Mouse (Mus musculus): Measurements from ENCODE around the gene Ift43. TPM values are rescaled to one million over a fixed set of nuclear protein-coding genes. Genes with fewer than 3 reads are reported as not detected.

Ift43 gene
- polyA plus RNA-seq, 1 experiment from 2014 or later, result 8.6 TPM

DNA sequence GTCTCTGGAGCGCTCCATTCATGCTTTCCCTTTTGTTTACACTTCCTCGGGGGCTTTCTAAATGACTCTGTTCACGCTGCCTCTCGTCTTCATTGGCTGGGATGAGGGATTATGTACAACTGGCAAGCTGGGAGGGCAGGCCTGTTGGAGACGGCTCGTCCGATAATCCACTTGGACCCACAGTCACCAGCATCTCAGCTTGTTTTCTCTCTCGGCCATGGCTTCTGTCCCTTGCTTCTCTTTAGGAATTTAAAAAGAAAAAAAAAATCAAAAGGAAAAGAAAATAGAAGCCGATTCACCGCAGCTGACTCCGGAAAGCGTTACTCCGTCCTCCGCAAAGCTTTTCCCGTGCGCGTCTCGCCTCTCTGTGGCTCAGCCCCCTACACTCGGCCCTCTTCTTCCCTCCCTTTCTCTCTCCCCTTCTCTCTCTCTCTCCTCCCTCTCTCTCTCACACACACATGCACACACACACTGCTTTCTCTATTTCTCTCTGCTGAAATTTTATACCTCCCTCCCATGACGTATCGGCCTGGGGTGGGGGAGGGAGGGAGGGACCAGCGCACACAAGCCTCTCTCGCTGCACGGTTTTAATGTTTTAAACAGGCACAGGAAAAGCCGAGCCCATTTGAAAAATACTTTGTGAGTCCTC lies 3.7 kb upstream of the Ift43 start, which contains the start of gene Tgfb3:
TSS of gene Tgfb3 (minus strand) at position 489 of the 649 bp plus-strand sequence.
- Histone ChIP-seq H3K27me3 (peaks cover 78% of the 10 kb centered on the region), H3K9ac (peak within 1 kb of the TSS; percentile 65), H3K9me3 (replicated peaks) (no peaks in the 10 kb centered on the region), H3K36me3 (no peaks in the 10 kb centered on the region), H3K4me2 (peak within 1 kb of the TSS; percentile 79), H3K4me1 (replicated peaks) (peaks cover 7% of the 10 kb centered on the region), H3K27ac (no peak within 1 kb of the TSS; the same call in 1 of the 2 replicates), H3K4me3 (replicated peaks) (peak within 1 kb of the TSS; percentile 59)
- 2% methylated on average over 25 of the region's 25 CpGs for WGBS (ENCODE audit: insufficient replicate concordance)
- DNase-seq, result no peak
- peak; percentile 47 for ATAC-seq (ENCODE audit: low read depth)

DNA sequence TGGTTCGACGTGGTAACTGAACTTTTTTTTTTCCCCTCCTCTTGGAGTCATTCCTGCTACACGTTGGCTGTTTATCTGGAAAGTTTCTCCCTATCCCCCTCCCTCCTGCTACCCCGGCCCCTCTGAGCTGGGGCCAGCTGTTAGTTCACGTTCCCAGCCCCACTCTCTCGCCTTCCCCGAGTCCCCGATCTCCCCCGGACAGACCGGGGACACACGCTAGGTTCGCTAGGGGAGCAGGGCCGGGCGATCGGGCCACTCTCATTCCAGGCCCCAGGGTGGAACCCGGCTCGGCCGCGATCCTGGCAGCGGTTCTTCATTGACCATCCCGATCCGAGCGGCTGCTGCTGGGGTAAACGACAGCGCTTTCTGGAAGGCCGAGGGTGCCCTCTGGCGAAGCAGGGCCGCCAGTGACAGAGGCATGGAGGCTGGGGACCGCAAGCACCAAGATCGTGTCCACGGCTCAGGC lies 3.1 kb upstream of the Ift43 start:
- Histone ChIP-seq H3K4me2 (peak overlapping the region; percentile 79), H3K4me1 (replicated peaks) (peaks cover 7% of the 10 kb centered on the region), H3K27ac (no peak overlapping the region; the same call in 1 of the 2 replicates), H3K9ac (peak overlapping the region; percentile 65), H3K27me3 (peaks cover 79% of the 10 kb centered on the region), H3K36me3 (no peaks in the 10 kb centered on the region), H3K4me3 (replicated peaks) (peak overlapping the region; percentile 59), H3K9me3 (replicated peaks) (no peaks in the 10 kb centered on the region)
- DNase-seq (peak; percentile 55), ATAC-seq (ENCODE audit: low read depth) (peak; percentile 52)
- WGBS (ENCODE audit: insufficient replicate concordance), result under 1% methylated on average over 31 of the region's 31 CpGs

DNA sequence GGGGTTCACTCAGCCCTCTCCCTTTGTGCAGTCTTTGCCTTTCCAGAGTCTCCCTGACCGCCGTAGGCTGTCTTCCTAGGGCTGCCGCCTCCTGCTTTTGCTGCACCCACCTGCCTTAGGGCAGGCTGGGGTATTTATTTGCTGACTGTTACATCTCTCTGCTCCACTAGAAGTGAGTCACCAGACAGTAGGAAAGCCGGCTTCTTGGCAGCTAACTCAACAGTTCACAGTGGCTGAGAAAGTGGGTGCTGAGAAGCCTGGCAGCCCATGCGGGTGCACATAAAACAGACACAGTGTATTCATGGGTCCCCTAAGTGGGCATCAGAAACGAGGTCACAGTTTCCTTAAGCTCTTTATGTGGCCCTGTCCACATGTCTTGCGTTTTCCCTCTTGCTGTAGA lies 3.5 kb downstream of the Ift43 start:
- DNase-seq, result no peak
- H3K36me3 ChIP-seq, result 0 out of 2 replicates have a peak, but pooled peaks cover 2% of the 10 kb centered on the region
- no peak overlapping the region for H3K4me3 ChIP-seq (replicated peaks)
- 71% methylated on average over 7 of the region's 7 CpGs for WGBS (ENCODE audit: insufficient replicate concordance)
- H3K4me1 ChIP-seq (replicated peaks), result peaks cover 7% of the 10 kb centered on the region; the same call in 1 of the 2 replicates
- ATAC-seq (ENCODE audit: low read depth), result no peak
- H3K27me3 ChIP-seq, result peaks cover 27% of the 10 kb centered on the region
- H3K4me2 ChIP-seq, result no peak overlapping the region
- no peak overlapping the region for H3K9ac ChIP-seq
- H3K27ac ChIP-seq, result no peak overlapping the region
- H3K9me3 ChIP-seq (replicated peaks), result no peaks in the 10 kb centered on the region

DNA sequence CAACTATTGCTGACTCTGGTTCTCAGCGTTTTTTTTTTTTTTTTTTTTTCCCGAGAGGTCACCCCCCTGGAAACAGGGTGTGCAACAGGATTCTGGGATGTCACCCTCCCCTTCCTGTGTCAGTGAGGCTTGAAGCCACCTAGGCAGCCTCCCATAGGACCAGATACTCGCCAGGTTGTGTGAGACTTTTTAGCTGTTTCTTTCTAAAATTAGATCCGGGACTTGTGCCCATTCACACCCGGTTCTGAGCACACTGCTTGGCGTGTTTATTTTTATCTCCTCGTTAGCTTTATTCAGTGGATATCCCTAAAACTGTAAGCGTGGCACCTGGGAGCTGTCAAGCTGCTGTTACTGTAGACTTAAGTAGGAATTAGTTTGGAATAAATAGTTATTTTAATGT lies 4.2 kb downstream of the Ift43 start:
- ATAC-seq (ENCODE audit: low read depth) (no peak), DNase-seq (no peak)
- no peaks in the 10 kb centered on the region for H3K9me3 ChIP-seq (replicated peaks)
- H3K4me1 ChIP-seq (replicated peaks), result peaks cover 7% of the 10 kb centered on the region; the same call in 1 of the 2 replicates
- H3K27ac ChIP-seq, result no peak overlapping the region
- H3K4me3 ChIP-seq (replicated peaks), result no peak overlapping the region
- 54% methylated on average over 8 of the region's 8 CpGs for WGBS (ENCODE audit: insufficient replicate concordance)
- H3K27me3 ChIP-seq, result peaks cover 20% of the 10 kb centered on the region
- H3K36me3 ChIP-seq, result 0 out of 2 replicates have a peak, but pooled peaks cover 2% of the 10 kb centered on the region
- no peak overlapping the region for H3K9ac ChIP-seq
- no peak overlapping the region for H3K4me2 ChIP-seq

DNA sequence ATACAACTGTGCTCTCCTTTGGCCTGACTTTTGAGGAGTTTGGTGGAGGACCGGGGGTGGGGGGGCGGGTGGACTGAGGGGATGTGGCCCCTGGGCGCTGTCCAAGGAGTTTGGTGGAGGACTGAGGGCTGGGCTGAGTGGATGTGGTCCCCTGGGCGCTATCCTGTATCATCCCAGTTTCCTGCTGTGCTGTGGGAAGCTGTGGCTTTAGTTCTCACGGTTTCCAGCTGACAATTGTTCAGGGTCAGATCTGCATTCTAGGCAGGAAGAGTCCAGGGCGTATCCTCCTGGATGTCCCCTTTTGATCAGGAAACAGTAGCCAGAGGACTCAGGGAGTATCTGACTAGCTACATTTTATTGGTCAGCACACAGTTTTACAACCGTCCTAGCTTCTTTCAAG lies 5.7 kb downstream of the Ift43 start:
- Histone ChIP-seq H3K9ac (no peak overlapping the region), H3K4me2 (no peak overlapping the region), H3K4me1 (replicated peaks) (0 out of 2 replicates have a peak, but pooled peaks cover under 1% of the 10 kb centered on the region), H3K36me3 (0 out of 2 replicates have a peak, but pooled peaks cover 2% of the 10 kb centered on the region), H3K27me3 (peaks cover 5% of the 10 kb centered on the region), H3K4me3 (replicated peaks) (no peak overlapping the region), H3K9me3 (replicated peaks) (no peaks in the 10 kb centered on the region), H3K27ac (no peak overlapping the region)
- DNase-seq, result no peak
- 37% methylated on average over 7 of the region's 7 CpGs for WGBS (ENCODE audit: insufficient replicate concordance)
- ATAC-seq (ENCODE audit: low read depth), result peak; percentile 15; the same call in 1 of the 2 replicates

DNA sequence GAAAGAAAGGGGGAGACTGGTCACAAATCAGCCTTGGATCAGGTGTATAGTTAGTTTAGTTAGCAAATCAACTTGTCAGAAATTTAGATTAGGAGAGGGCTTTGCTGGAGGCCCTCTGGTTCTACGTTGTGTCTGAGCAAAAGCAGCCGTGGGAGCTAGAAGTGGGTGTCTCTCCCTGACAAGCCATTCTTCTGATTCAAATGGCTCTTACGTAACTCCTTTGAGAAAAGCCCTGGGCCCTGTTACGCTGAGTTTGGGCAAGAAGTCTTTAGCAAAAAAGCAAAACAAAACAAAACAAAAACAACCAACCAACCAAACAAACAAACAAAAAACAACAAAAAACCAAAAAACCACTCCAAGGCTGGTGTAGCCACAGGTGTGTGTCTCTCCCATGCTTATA lies 8.4 kb downstream of the Ift43 start:
- DNase-seq, result no peak
- ATAC-seq (ENCODE audit: low read depth), result no peak
- no peak overlapping the region for H3K27ac ChIP-seq

DNA sequence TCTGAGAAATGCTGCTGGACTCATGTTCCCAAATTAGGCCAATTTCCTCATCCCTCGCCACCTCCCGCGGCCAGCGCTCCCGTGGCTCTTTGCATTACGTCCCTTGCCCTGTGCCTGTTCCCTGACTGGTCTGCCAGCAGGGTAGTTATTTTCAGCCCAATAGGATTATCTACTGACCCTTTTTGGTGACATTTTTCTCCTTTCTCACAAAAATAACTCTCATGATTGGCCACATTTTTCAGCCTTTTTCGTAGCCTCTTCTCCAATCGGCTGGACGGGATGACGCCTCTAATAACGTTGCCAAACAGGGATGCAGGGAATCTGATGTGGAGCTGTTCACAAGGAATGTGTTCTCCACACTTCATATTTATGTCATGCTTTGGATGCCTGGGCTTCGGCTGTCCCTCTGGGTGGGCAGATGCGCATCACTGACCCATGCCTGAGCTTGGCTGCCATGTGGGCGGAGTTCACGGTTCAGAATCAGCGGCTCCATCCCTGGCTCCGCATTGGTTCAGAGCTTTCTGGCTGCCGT lies 9.3 kb downstream of the Ift43 start:
- H3K4me3 ChIP-seq (replicated peaks), result no peak overlapping the region
- ATAC-seq (ENCODE audit: low read depth), result no peak
- WGBS (ENCODE audit: insufficient replicate concordance), result 60% methylated on average over 18 of the region's 18 CpGs
- H3K9ac ChIP-seq, result no peak overlapping the region
- no peak for DNase-seq
- H3K4me1 ChIP-seq (replicated peaks), result no peaks in the 10 kb centered on the region
- no peaks in the 10 kb centered on the region for H3K9me3 ChIP-seq (replicated peaks)
- H3K4me2 ChIP-seq, result no peak overlapping the region
- no peaks in the 10 kb centered on the region for H3K36me3 ChIP-seq
- H3K27me3 ChIP-seq, result no peaks in the 10 kb centered on the region
- H3K27ac ChIP-seq, result no peak overlapping the region

More for the DNA sequence above, 8.4 kb downstream of the Ift43 start:
- H3K9me3 ChIP-seq (replicated peaks), result no peaks in the 10 kb centered on the region
- H3K36me3 ChIP-seq, result 0 out of 2 replicates have a peak, but pooled peaks cover 2% of the 10 kb centered on the region
- H3K4me2 ChIP-seq, result no peak overlapping the region
- no peaks in the 10 kb centered on the region for H3K4me1 ChIP-seq (replicated peaks)
- H3K9ac ChIP-seq, result no peak overlapping the region
- WGBS (ENCODE audit: insufficient replicate concordance), result 64% methylated on average over 4 of the region's 4 CpGs
- no peaks in the 10 kb centered on the region for H3K27me3 ChIP-seq
- H3K4me3 ChIP-seq (replicated peaks), result no peak overlapping the region

DNA sequence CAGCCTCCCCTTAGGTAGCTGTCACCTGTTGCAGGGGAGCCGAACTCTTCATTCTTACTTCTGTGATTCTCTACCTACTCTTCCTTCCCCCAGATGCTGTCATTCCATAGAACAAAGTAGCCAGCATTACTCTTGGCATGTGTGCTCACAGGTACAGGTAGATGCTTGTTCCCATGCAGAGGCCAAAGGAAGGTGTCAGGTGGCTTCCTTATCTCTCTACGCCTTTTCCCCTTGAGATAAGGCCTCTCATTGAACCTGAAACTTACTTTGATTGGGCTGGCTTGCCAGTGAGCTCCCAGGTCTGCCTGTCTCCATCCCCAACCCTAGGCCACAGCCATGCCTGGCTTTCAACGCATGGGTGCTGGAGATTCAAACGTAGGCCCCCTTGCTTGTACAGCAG lies 11.7 kb downstream of the Ift43 start:
- Histone ChIP-seq H3K9ac (no peak overlapping the region), H3K36me3 (no peaks in the 10 kb centered on the region), H3K27ac (no peak overlapping the region), H3K4me2 (no peak overlapping the region), H3K4me1 (replicated peaks) (no peaks in the 10 kb centered on the region), H3K9me3 (replicated peaks) (no peaks in the 10 kb centered on the region), H3K4me3 (replicated peaks) (no peak overlapping the region), H3K27me3 (no peaks in the 10 kb centered on the region)
- 63% methylated on average over 4 of the region's 4 CpGs for WGBS (ENCODE audit: insufficient replicate concordance)
- ATAC-seq (ENCODE audit: low read depth), result no peak
- no peak for DNase-seq

DNA sequence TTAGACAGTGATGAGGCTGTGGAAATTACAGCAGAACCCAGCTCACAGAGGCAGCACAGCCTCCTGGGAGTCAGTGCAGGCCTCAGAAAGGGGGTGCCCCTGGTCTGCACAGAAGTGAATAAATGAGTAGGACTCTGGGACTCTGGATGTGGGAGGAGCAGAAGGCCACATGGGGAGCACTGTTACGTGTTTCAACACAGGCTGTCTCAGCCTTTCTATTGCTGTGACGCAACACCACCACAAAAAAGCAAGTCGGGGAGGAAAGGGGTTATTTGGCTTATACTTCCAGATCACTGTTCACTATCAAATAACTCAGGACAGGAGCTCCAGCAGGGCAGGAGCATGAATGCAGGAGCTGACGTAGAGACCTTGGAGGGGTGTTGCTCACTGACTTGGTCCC lies 13.5 kb downstream of the Ift43 start:
- Histone ChIP-seq H3K9me3 (replicated peaks) (no peaks in the 10 kb centered on the region), H3K36me3 (no peaks in the 10 kb centered on the region), H3K4me3 (replicated peaks) (no peak overlapping the region), H3K27me3 (no peaks in the 10 kb centered on the region), H3K9ac (no peak overlapping the region), H3K27ac (no peak overlapping the region), H3K4me1 (replicated peaks) (no peaks in the 10 kb centered on the region), H3K4me2 (no peak overlapping the region)
- WGBS (ENCODE audit: insufficient replicate concordance), result 62% methylated on average over 4 of the region's 4 CpGs
- no peak for DNase-seq
- no peak for ATAC-seq (ENCODE audit: low read depth)

DNA sequence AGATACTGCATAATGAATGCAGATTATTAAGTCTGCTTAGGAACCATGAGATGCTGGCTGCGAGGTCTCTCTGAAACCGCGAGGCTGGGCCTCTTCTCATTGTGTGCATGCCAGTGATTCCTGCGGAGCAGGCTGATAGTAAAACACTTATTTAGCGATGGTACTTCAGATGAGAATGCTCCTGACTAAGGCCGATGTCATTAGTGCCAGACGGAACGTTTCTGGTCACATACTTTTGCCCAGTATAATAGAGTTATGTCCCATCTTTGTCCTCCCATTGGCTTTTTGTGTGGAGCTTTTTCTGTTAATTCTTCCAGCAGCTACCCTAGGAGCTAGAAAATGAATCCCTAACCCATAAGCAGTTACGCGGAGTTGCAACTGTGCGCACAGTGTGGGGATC lies 15.4 kb downstream of the Ift43 start:
- H3K9me3 ChIP-seq (replicated peaks), result no peaks in the 10 kb centered on the region
- H3K4me2 ChIP-seq, result no peak overlapping the region
- ATAC-seq (ENCODE audit: low read depth) (no peak), DNase-seq (no peak)
- no peaks in the 10 kb centered on the region for H3K4me1 ChIP-seq (replicated peaks)
- H3K27me3 ChIP-seq, result no peaks in the 10 kb centered on the region
- WGBS (ENCODE audit: insufficient replicate concordance), result 79% methylated on average over 11 of the region's 11 CpGs
- H3K9ac ChIP-seq, result no peak overlapping the region
- H3K36me3 ChIP-seq, result no peaks in the 10 kb centered on the region
- no peak overlapping the region for H3K4me3 ChIP-seq (replicated peaks)
- no peak overlapping the region for H3K27ac ChIP-seq

DNA sequence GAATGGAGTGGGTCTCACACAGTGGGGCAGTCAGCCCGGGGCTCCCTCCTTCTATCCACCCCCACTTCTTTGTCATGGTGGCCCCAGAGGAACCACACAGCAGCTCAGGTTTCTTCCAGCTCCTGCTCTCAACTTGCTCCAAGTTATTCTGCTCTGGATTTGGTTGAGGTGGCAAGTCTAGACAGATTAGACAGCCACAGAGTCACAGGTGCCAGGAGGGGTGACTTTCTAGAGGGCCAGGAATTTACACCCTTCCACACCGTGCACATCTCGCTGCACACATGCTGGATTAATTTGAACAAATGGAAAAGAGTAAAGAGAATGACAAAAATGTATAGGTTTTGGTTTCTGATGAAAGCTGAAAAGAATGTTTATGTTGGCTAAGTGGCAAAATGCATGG lies 18.4 kb downstream of the Ift43 start:
- DNase-seq (no peak), ATAC-seq (ENCODE audit: low read depth) (no peak)
- Histone ChIP-seq H3K4me2 (no peak overlapping the region), H3K27ac (no peak overlapping the region), H3K36me3 (no peaks in the 10 kb centered on the region), H3K9ac (no peak overlapping the region), H3K9me3 (replicated peaks) (no peaks in the 10 kb centered on the region), H3K4me3 (replicated peaks) (no peak overlapping the region), H3K4me1 (replicated peaks) (peaks cover 3% of the 10 kb centered on the region; the same call in 1 of the 2 replicates), H3K27me3 (no peaks in the 10 kb centered on the region)
- 80% methylated on average over 3 of the region's 3 CpGs for WGBS (ENCODE audit: insufficient replicate concordance)
